Mouse (Mus musculus) heart, adult 2 months (tissue): Measurements from ENCODE around the gene Shbg.

ENCODE experiments used
- CTCF ChIP-seq: fragments of 200-600 bp; IDR thresholded peaks from 2 replicates; pipeline ENCODE4 v1.8.1; 2022; ENCODE audit warnings: antibody characterized with exemption, mild to moderate bottlenecking, moderate library complexity
- EP300 ChIP-seq: fragments of 200-500 bp; IDR thresholded peaks from 2 replicates; pipeline ENCODE4 v1.6.1; 2011; ENCODE audit warnings: low read depth, low read length, control low read depth; ENCODE audit not compliant: insufficient read depth
- POLR2A ChIP-seq: fragments of 200-500 bp; IDR thresholded peaks from 2 replicates; pipeline ENCODE4 v1.6.1; 2011; ENCODE audit warnings: mild to moderate bottlenecking, low read depth, low read length, control low read depth; ENCODE audit not compliant: insufficient read depth

- no peak for TF ChIP-seq CTCF
- no peak for TF ChIP-seq EP300
- no peak for TF ChIP-seq POLR2A
Measured at GRCm38 (mm10) chr11:69622406-69622805, 4.7 kb upstream of the Shbg start.
